Mouse (Mus musculus): Measurements from ENCODE around the gene Gk. TPM values are rescaled to one million over a fixed set of nuclear protein-coding genes. Genes with fewer than 3 reads are reported as not detected.

Gk gene
- polyA plus RNA-seq, 1 experiment = 3.9 TPM

- 89% methylated on average over 3 of the region's 3 CpGs for WGBS
- H3K4me1 ChIP-seq (ENCODE audit: control insufficient read depth, insufficient read depth, low read length) = no peaks in the 10 kb centered on the region
- no peak overlapping the region for H3K27ac ChIP-seq (ENCODE audit: control insufficient read depth, insufficient read depth, low read depth, low read length, poor library complexity)
- H3K4me3 ChIP-seq (replicated peaks; ENCODE audit: control insufficient read depth, low read depth, low read length) = no peak overlapping the region
- TF ChIP-seq POLR2A (IDR thresholded peaks at IDR 0.05; ENCODE audit: borderline replicate concordance, control insufficient read depth, low read depth, low read length) (no peak), CTCF (IDR thresholded peaks at IDR 0.05; ENCODE audit: control insufficient read depth, insufficient read depth, low read length) (no peak)
These were observed 70.9 kb downstream of the Gk start for GRCm38 (mm10) chrX:85705715-85706114.

DNA sequence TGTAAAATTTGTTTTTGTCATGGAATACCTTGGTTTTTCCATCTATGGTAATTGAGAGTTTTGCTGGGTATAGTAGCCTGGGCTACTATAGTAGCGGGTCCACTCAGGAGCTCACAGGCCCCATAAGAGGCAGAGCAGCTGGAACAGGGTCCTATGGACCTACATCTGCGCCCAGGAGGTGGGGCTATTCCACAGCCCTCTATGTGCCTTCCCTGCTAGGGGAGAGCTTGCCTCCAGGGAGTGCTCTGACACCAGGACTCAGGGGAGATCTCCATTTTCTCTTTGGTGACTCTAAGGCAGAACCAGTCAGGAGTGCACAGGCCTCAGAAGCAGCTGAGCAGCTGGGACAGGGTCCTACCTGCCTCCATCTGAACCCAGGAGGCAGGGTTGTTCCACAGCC is 92.9 kb downstream of the Gk start:
- 70% methylated on average over 2 of the region's 2 CpGs for WGBS
- H3K4me3 ChIP-seq (replicated peaks; ENCODE audit: control insufficient read depth, low read depth, low read length) = no peak overlapping the region
- no peaks in the 10 kb centered on the region for H3K4me1 ChIP-seq (ENCODE audit: control insufficient read depth, insufficient read depth, low read length)
- no peak overlapping the region for H3K27ac ChIP-seq (ENCODE audit: control insufficient read depth, insufficient read depth, low read depth, low read length, poor library complexity)
- no peak for TF ChIP-seq POLR2A (IDR thresholded peaks at IDR 0.05; ENCODE audit: borderline replicate concordance, control insufficient read depth, low read depth, low read length)
- no peak for TF ChIP-seq CTCF (IDR thresholded peaks at IDR 0.05; ENCODE audit: control insufficient read depth, insufficient read depth, low read length)

DNA sequence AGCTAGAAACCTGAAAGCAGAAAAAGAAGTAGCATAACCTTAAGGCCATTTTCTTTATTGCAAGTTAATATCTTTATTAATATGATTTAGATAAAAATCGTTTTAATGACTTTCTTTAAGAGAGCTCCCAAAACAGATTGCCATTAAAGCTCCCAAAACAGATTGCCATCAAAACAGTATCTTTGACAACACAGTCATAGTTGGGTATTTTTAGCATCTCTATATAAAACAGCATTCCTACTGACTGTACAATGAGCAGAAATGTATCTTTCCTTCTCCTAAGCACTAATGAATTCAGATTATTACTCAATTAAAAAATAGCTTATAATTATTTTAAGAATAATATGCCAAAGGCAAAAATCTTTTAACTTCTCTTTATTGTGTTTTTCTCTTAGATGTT is 94.5 kb downstream of the Gk start:
- WGBS = 38% methylated on average over 1 of the region's 1 CpGs
- Histone ChIP-seq H3K4me3 (replicated peaks; ENCODE audit: control insufficient read depth, low read depth, low read length) (no peak overlapping the region), H3K4me1 (ENCODE audit: control insufficient read depth, insufficient read depth, low read length) (no peaks in the 10 kb centered on the region), H3K27ac (ENCODE audit: control insufficient read depth, insufficient read depth, low read depth, low read length, poor library complexity) (no peak overlapping the region)
- TF ChIP-seq POLR2A (IDR thresholded peaks at IDR 0.05; ENCODE audit: borderline replicate concordance, control insufficient read depth, low read depth, low read length) = no peak
- no peak for TF ChIP-seq CTCF (IDR thresholded peaks at IDR 0.05; ENCODE audit: control insufficient read depth, insufficient read depth, low read length)

- no peak overlapping the region for H3K4me3 ChIP-seq (replicated peaks; ENCODE audit: control insufficient read depth, low read depth, low read length)
- H3K27ac ChIP-seq (ENCODE audit: control insufficient read depth, insufficient read depth, low read depth, low read length, poor library complexity) = no peak overlapping the region
- 16% methylated on average over 7 of the region's 7 CpGs for WGBS
- TF ChIP-seq POLR2A (IDR thresholded peaks at IDR 0.05; ENCODE audit: borderline replicate concordance, control insufficient read depth, low read depth, low read length) (no peak), CTCF (IDR thresholded peaks at IDR 0.05; ENCODE audit: control insufficient read depth, insufficient read depth, low read length) (peak; percentile 33; the same call in 1 of the 2 replicates)
- no peaks in the 10 kb centered on the region for H3K4me1 ChIP-seq (ENCODE audit: control insufficient read depth, insufficient read depth, low read length)
These were observed 99.8 kb downstream of the Gk start for GRCm38 (mm10) chrX:85676808-85677207.

Other genes with a start within 250 kb of the Gk start
- 7.3 and 9.8 TPM in 2 replicates for gene Tab3, start 202.8 kb downstream of the Gk start, polyA plus RNA-seq (2011; ENCODE audit: insufficient read depth, insufficient read length, low replicate concordance, missing spikeins)
- gene 5430427O19Rik, start 93.5 kb upstream of the Gk start, polyA plus RNA-seq (2011; ENCODE audit: insufficient read depth, insufficient read length, low replicate concordance, missing spikeins) = 0.77 and 3.9 TPM in 2 replicates

All from bone marrow, adult 2 months (tissue).